Mouse (Mus musculus) kidney, embryonic 14.5 days (tissue): ENCODE measurements around the gene Paf1. TPM values are rescaled to one million over a fixed set of nuclear protein-coding genes. Genes with fewer than 3 reads are reported as not detected.

Experiments
- ATAC-seq: fragments of 200-750 bp; cut with Nextera tagmentation; 2 replicates; pipeline ENCODE4 v1.8.0; 2017; ENCODE audit warnings: moderate number of reproducible peaks, mild to moderate bottlenecking, moderate TSS enrichment, moderate library complexity; ENCODE audit not compliant: low FRiP score, low TSS enrichment
- H3K27ac ChIP-seq: fragments of 300-500 bp; sonication (generic); 2 replicates; pipeline ENCODE4 v1.5.1; 2014; ENCODE audit warnings: low read depth, mild to moderate bottlenecking, low read length, moderate library complexity, mixed read lengths
- H3K27me3 ChIP-seq: fragments of 300-500 bp; sonication (generic); 2 replicates; pipeline ENCODE4 v1.6.1; 2014; ENCODE audit warnings: mild to moderate bottlenecking, low read length; ENCODE audit not compliant: control insufficient read depth, insufficient read depth
- H3K36me3 ChIP-seq: fragments of 300-500 bp; sonication (generic); 2 replicates; pipeline ENCODE4 v1.6.1; 2014; ENCODE audit warnings: low read length, mixed read lengths; ENCODE audit not compliant: control insufficient read depth, insufficient read depth
- H3K4me1 ChIP-seq: fragments of 300-500 bp; sonication (generic); 2 replicates; pipeline ENCODE4 v1.6.1; 2014; ENCODE audit warnings: low read length, mixed read lengths; ENCODE audit not compliant: control insufficient read depth, insufficient read depth
- H3K4me2 ChIP-seq: fragments of 300-500 bp; sonication (generic); replicated peaks from 2 replicates; pipeline ENCODE4 v1.6.1; 2014; ENCODE audit warnings: low read depth, mild to moderate bottlenecking, low read length
- H3K4me3 ChIP-seq: fragments of 300-500 bp; sonication (generic); 2 replicates; pipeline ENCODE4 v1.5.1; 2014; ENCODE audit warnings: mild to moderate bottlenecking, low read length
- H3K9ac ChIP-seq: fragments of 300-500 bp; sonication (generic); 2 replicates; pipeline ENCODE4 v1.6.1; 2014; ENCODE audit warnings: low read depth, mild to moderate bottlenecking, low read length, moderate library complexity
- H3K9me3 ChIP-seq: fragments of 300-500 bp; sonication (generic); 2 replicates; pipeline ENCODE4 v1.6.1; 2016; ENCODE audit warnings: low read length; ENCODE audit not compliant: control insufficient read depth
- WGBS: fragments of 180-500 bp; shearing (Covaris S2); extraction: QIAGEN DNeasy Blood & Tissue Kit; methylation state at CpG from one replicate; pipeline ENCODE4 v1.1.7; 2014; 5-methylcytosine and 5-hydroxymethylcytosine counted together
- polyA plus RNA-seq: library from polyadenylated mRNA; unstranded; fragments of >200 nt; fragmentation: Nextera tagmentation; extraction: Ambion mirVana; gene quantifications from 2 replicates; pipeline ENCODE4 v1.2.1, GENCODE M21; 2014

The Paf1 gene
- polyA plus RNA-seq, 1 experiment from 2014 or later = 82.1 TPM

DNA sequence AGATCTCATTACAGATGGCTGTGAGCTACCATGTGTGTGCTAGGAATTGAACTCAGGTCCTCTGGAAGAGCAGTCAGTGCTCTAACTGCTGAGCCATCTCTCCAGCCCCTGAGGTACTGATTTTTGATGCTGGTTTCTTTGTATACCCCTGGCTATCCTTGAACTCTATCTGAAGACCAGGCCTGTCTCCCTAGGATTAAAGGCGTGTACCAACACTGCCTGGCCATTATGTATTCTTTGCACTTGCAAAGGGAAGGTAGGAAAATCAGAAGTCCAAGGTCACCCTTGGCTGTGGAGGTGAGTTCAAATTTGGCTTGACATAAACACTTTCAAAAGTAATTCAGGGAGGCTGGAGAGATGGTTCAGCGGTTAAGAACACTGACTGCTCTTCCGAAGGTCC lies 38.2 kb upstream of the Paf1 start:
- Histone ChIP-seq H3K27me3 (no peaks in the 10 kb centered on the region), H3K4me3 (no peak overlapping the region), H3K9me3 (no peaks in the 10 kb centered on the region), H3K9ac (no peak overlapping the region), H3K4me2 (no peak overlapping the region), H3K27ac (no peak overlapping the region), H3K4me1 (peaks cover 31% of the 10 kb centered on the region), H3K36me3 (peaks cover 38% of the 10 kb centered on the region)
- WGBS = 97% methylated on average over 3 of the region's 3 CpGs
- ATAC-seq = no peak

DNA sequence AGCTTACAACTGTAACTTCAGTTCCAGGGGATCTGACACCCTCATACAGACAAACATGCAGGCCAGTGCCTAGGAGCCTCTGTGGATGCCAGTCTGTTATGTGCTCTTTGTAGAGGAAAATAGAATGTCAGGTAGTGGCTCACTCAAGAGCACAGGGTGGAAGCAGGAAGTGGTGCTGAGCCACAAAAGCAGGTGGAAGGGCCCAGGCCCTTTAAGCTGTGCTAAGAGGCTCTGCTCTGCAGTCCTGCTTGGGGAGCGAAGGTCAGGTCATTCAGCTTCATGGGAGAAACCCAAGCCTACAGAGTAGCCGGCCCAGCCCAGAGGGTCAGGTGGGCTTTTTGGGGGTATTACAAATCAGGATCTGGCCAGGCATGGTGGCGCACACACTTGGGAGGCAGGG lies 37.5 kb upstream of the Paf1 start:
- 77% methylated on average over 3 of the region's 3 CpGs for WGBS
- H3K4me2 ChIP-seq = no peak overlapping the region
- H3K27ac ChIP-seq = no peak overlapping the region
- no peaks in the 10 kb centered on the region for H3K27me3 ChIP-seq
- peaks cover 25% of the 10 kb centered on the region for H3K4me1 ChIP-seq
- ATAC-seq = no peak
- peaks cover 45% of the 10 kb centered on the region for H3K36me3 ChIP-seq
- H3K9ac ChIP-seq = no peak overlapping the region
- no peak overlapping the region for H3K4me3 ChIP-seq
- no peaks in the 10 kb centered on the region for H3K9me3 ChIP-seq

DNA sequence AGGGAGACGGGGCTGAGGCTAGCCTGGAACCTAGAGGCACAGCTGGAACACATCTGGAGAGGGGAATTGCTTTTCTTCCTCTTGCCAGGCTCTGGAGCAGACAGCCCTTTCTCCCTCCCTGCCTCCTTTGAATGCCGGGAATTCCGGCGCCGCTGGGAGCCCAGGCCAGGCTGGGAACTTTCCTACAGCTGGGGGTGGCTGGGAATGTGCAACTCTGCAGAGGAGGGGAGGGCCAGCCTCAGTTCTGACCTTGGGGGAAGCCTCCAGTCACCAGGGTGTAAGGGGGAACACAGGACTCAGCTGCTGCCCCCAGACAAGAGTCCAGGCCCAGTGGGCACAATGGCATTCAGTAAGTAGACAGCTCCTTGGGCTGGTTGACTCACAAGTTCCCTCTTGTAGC lies 35.8 kb upstream of the Paf1 start:
- Histone ChIP-seq H3K27ac (peak overlapping the region; percentile 77; the same call in 1 of the 2 replicates), H3K36me3 (peaks cover 57% of the 10 kb centered on the region)

GRCm38 (mm10) chr7:28357984-28358383 lies 34.8 kb upstream of the Paf1 start:
- WGBS = 19% methylated on average over 5 of the region's 5 CpGs
- Histone ChIP-seq H3K4me3 (no peak overlapping the region), H3K27ac (peak overlapping the region; percentile 77; the same call in 1 of the 2 replicates), H3K4me2 (no peak overlapping the region), H3K36me3 (peaks cover 58% of the 10 kb centered on the region), H3K27me3 (no peaks in the 10 kb centered on the region), H3K9ac (peak overlapping the region; percentile 38; the same call in 1 of the 2 replicates), H3K4me1 (peaks cover 17% of the 10 kb centered on the region; the same call in 1 of the 2 replicates), H3K9me3 (no peaks in the 10 kb centered on the region)
- no peak for ATAC-seq

More for the DNA sequence above, 35.8 kb upstream of the Paf1 start:
- no peaks in the 10 kb centered on the region for H3K9me3 ChIP-seq
- peak; percentile 44 for ATAC-seq
- WGBS = 3% methylated on average over 5 of the region's 5 CpGs
- no peak overlapping the region for H3K4me3 ChIP-seq
- peaks cover 18% of the 10 kb centered on the region for H3K4me1 ChIP-seq
- H3K27me3 ChIP-seq = no peaks in the 10 kb centered on the region
- peak overlapping the region; percentile 18; the same call in 1 of the 2 replicates for H3K9ac ChIP-seq
- H3K4me2 ChIP-seq = no peak overlapping the region

GRCm38 (mm10) chr7:28358431-28358830 lies 34.3 kb upstream of the Paf1 start:
- 63% methylated on average over 7 of the region's 7 CpGs for WGBS
- H3K9ac ChIP-seq = no peak overlapping the region
- ATAC-seq = no peak

DNA sequence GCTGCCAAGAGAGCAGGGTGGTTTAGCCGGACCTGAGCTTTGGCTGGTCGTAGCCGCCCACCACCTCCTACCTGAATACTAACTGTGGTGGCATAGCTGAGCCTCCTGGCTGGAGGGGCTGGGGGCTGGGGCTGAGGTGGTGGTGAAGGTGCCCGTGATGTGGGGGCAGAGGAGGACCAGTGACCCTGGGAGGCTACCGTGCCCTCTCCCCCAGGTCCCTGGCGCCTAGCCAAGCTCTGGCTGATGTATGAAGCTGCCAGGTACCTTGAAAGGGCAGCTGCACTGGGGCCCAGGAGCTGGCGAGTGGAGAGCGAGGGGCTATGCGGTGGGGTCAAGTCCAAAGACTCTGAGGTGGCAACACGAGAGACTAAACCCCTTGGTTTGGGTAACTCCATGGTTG lies 32.9 kb upstream of the Paf1 start:
- Histone ChIP-seq H3K4me3 (no peak overlapping the region), H3K36me3 (peaks cover 56% of the 10 kb centered on the region), H3K4me1 (peaks cover 17% of the 10 kb centered on the region; the same call in 1 of the 2 replicates), H3K9ac (no peak overlapping the region), H3K27me3 (no peaks in the 10 kb centered on the region), H3K9me3 (no peaks in the 10 kb centered on the region), H3K27ac (no peak overlapping the region), H3K4me2 (no peak overlapping the region)
- 86% methylated on average over 10 of the region's 10 CpGs for WGBS
- no peak for ATAC-seq

More at GRCm38 (mm10) chr7:28358431-28358830, 34.3 kb upstream of the Paf1 start:
- Histone ChIP-seq H3K27me3 (no peaks in the 10 kb centered on the region), H3K4me3 (no peak overlapping the region), H3K4me1 (peaks cover 17% of the 10 kb centered on the region; the same call in 1 of the 2 replicates), H3K9me3 (no peaks in the 10 kb centered on the region), H3K36me3 (peaks cover 56% of the 10 kb centered on the region), H3K27ac (peak overlapping the region; percentile 77; the same call in 1 of the 2 replicates), H3K4me2 (no peak overlapping the region)

GRCm38 (mm10) chr7:28360291-28360690 lies 32.5 kb upstream of the Paf1 start:
- no peak overlapping the region for H3K9ac ChIP-seq
- H3K9me3 ChIP-seq = no peaks in the 10 kb centered on the region
- H3K36me3 ChIP-seq = peaks cover 61% of the 10 kb centered on the region
- H3K27me3 ChIP-seq = no peaks in the 10 kb centered on the region
- WGBS = 95% methylated on average over 6 of the region's 6 CpGs
- H3K4me3 ChIP-seq = no peak overlapping the region
- H3K4me2 ChIP-seq = no peak overlapping the region
- no peak overlapping the region for H3K27ac ChIP-seq
- peaks cover 17% of the 10 kb centered on the region; the same call in 1 of the 2 replicates for H3K4me1 ChIP-seq
- no peak for ATAC-seq

- no peak overlapping the region for H3K27ac ChIP-seq
- no peak overlapping the region for H3K9ac ChIP-seq
- 93% methylated on average over 20 of the region's 20 CpGs for WGBS
- H3K9me3 ChIP-seq = no peaks in the 10 kb centered on the region
- H3K27me3 ChIP-seq = no peaks in the 10 kb centered on the region
- peaks cover 14% of the 10 kb centered on the region; the same call in 1 of the 2 replicates for H3K4me1 ChIP-seq
- no peak overlapping the region for H3K4me2 ChIP-seq
- H3K36me3 ChIP-seq = peaks cover 76% of the 10 kb centered on the region
- no peak for ATAC-seq
- H3K4me3 ChIP-seq = no peak overlapping the region
Measured at GRCm38 (mm10) chr7:28361647-28362341, 31.0 kb upstream of the Paf1 start.

DNA sequence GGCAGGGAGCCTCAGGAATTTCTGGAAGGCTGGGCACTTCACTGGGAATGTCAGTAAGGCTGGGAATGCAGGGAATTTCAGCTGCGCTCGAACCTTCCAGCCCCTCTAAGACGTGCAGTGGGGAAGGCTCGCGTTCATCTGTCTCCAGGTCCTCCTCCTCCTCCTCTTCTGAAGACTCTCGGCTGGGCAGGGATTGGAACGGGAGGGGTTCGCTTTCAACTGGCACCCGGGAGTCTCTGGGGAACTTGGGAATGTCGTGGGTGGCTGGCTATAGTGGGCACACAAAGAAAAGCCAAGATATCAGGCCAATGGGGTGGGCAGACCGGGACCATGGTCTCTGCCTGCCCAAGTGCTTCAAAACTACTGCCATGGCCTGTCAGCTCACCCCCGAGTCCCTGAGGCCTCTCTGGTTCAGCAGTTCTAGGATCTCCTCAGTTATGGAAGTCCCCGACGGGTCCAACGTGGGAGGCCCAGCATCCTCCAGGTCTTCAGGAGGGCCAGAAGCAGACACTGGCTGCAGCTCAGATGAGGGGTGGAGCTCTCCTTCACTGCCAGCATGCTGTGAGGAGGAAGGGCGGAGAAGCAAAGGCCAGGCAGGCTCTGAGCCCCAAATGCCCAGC lies 30.2 kb upstream of the Paf1 start:
- no peak overlapping the region for H3K9ac ChIP-seq
- no peak for ATAC-seq
- H3K27me3 ChIP-seq = no peaks in the 10 kb centered on the region
- no peak overlapping the region for H3K4me3 ChIP-seq
- whole genome bisulfite sequencing = 87% methylated on average over 16 of the region's 16 CpGs
- no peak overlapping the region for H3K27ac ChIP-seq
- H3K4me1 ChIP-seq = peaks cover 9% of the 10 kb centered on the region; the same call in 1 of the 2 replicates
- H3K9me3 ChIP-seq = no peaks in the 10 kb centered on the region
- no peak overlapping the region for H3K4me2 ChIP-seq
- H3K36me3 ChIP-seq = peaks cover 83% of the 10 kb centered on the region
